Mouse (Mus musculus) intestine, postnatal 0 days (tissue): ENCODE measurements around the gene Id2. TPM values are rescaled to one million over a fixed set of nuclear protein-coding genes. Genes with fewer than 3 reads are reported as not detected.

Source experiments
- ATAC-seq: fragments of 200-750 bp; cut with Nextera tagmentation; 2 replicates; pipeline ENCODE4 v1.8.0; 2017; ENCODE audit warnings: mild to moderate bottlenecking, moderate TSS enrichment, moderate library complexity
- H3K27ac ChIP-seq: fragments of 300-500 bp; sonication (generic); 2 replicates; pipeline ENCODE4 v1.5.1; 2014; ENCODE audit warnings: mild to moderate bottlenecking, low read depth, low read length, moderate library complexity
- H3K27me3 ChIP-seq: fragments of 300-500 bp; sonication (generic); replicated peaks from 2 replicates; pipeline ENCODE4 v1.6.1; 2014; ENCODE audit warnings: low read length, mixed read lengths; ENCODE audit not compliant: control insufficient read depth, insufficient read depth
- H3K36me3 ChIP-seq: fragments of 300-500 bp; sonication (generic); 2 replicates; pipeline ENCODE4 v1.6.1; 2014; ENCODE audit warnings: mild to moderate bottlenecking, moderate library complexity; ENCODE audit not compliant: control insufficient read depth, insufficient read depth
- H3K4me1 ChIP-seq: fragments of 300-500 bp; sonication (generic); replicated peaks from 2 replicates; pipeline ENCODE4 v1.6.1; 2014; ENCODE audit warnings: antibody characterized with exemption, low read length, mixed read lengths; ENCODE audit not compliant: control insufficient read depth, insufficient read depth
- H3K4me2 ChIP-seq: fragments of 300-500 bp; sonication (generic); replicated peaks from 2 replicates; pipeline ENCODE4 v1.6.1; 2014; ENCODE audit warnings: low read depth, mild to moderate bottlenecking, moderate library complexity
- H3K4me3 ChIP-seq: fragments of 300-500 bp; sonication (generic); 2 replicates; pipeline ENCODE4 v1.5.1; 2014; ENCODE audit warnings: low read depth, low read length
- H3K9ac ChIP-seq: fragments of 300-500 bp; sonication (generic); 2 replicates; pipeline ENCODE4 v1.6.1; 2014; ENCODE audit warnings: mild to moderate bottlenecking, low read depth, low read length
- H3K9me3 ChIP-seq: fragments of 300-500 bp; sonication (generic); 2 replicates; pipeline ENCODE4 v1.6.1; 2016; ENCODE audit warnings: mixed run types; ENCODE audit not compliant: control insufficient read depth
- CTCF ChIP-seq: sonication (generic); IDR thresholded peaks from 2 replicates; pipeline ENCODE4 v1.5.1; 2016; ENCODE audit warnings: low read depth, mild to moderate bottlenecking, control low read depth, antibody characterized with exemption, moderate library complexity
- WGBS: fragments of 180-500 bp; shearing (Covaris S2); extraction: QIAGEN DNeasy Blood & Tissue Kit; methylation state at CpG from one replicate; pipeline ENCODE4 v1.1.7; 2014; 5-methylcytosine and 5-hydroxymethylcytosine counted together
- polyA plus RNA-seq: library from polyadenylated mRNA; unstranded; fragments of >200 nt; fragmentation: Nextera tagmentation; extraction: Ambion mirVana; gene quantifications from 2 replicates; pipeline ENCODE4 v1.2.1, GENCODE M21; 2015

Id2 gene
- polyA plus RNA-seq, 1 experiment from 2014 or later, result 313 TPM

- H3K4me3 ChIP-seq, result no peak overlapping the region
- WGBS, result 96% methylated on average over 4 of the region's 4 CpGs
These were observed 23.8 kb upstream of the Id2 start for GRCm38 (mm10) chr12:25120753-25121152.

GRCm38 (mm10) chr12:25119278-25119677 lies 22.3 kb upstream of the Id2 start:
- H3K4me1 ChIP-seq, result no peaks in the 10 kb centered on the region
- 67% methylated on average over 15 of the region's 15 CpGs for WGBS
- no peak overlapping the region for H3K4me3 ChIP-seq
- ATAC-seq, result no peak
- no peak overlapping the region for H3K4me2 ChIP-seq
- no peaks in the 10 kb centered on the region for H3K36me3 ChIP-seq
- no peaks in the 10 kb centered on the region for H3K27me3 ChIP-seq
- H3K27ac ChIP-seq, result no peak overlapping the region
- H3K9me3 ChIP-seq, result no peaks in the 10 kb centered on the region
- no peak for TF ChIP-seq CTCF
- H3K9ac ChIP-seq, result no peak overlapping the region

More at GRCm38 (mm10) chr12:25120753-25121152, 23.8 kb upstream of the Id2 start:
- no peak for TF ChIP-seq CTCF
- Histone ChIP-seq H3K4me1 (no peaks in the 10 kb centered on the region), H3K27ac (no peak overlapping the region), H3K36me3 (no peaks in the 10 kb centered on the region), H3K27me3 (no peaks in the 10 kb centered on the region), H3K9me3 (no peaks in the 10 kb centered on the region), H3K9ac (no peak overlapping the region), H3K4me2 (no peak overlapping the region)
- ATAC-seq, result no peak

GRCm38 (mm10) chr12:25117856-25118511 lies 21.0 kb upstream of the Id2 start:
- H3K4me1 ChIP-seq, result no peaks in the 10 kb centered on the region
- H3K4me3 ChIP-seq, result no peak overlapping the region
- H3K27me3 ChIP-seq, result no peaks in the 10 kb centered on the region
- peak; percentile 73 for ATAC-seq
- TF ChIP-seq CTCF, result no peak
- no peak overlapping the region for H3K4me2 ChIP-seq
- no peak overlapping the region; the same call in 1 of the 2 replicates for H3K27ac ChIP-seq
- no peak overlapping the region for H3K9ac ChIP-seq
- H3K36me3 ChIP-seq, result no peaks in the 10 kb centered on the region
- WGBS, result 43% methylated on average over 4 of the region's 4 CpGs
- H3K9me3 ChIP-seq, result no peaks in the 10 kb centered on the region

- no peaks in the 10 kb centered on the region for H3K9me3 ChIP-seq
- 92% methylated on average over 2 of the region's 2 CpGs for WGBS
- no peak overlapping the region for H3K4me3 ChIP-seq
- no peak overlapping the region for H3K27ac ChIP-seq
- no peak for ATAC-seq
- TF ChIP-seq CTCF, result no peak
- no peak overlapping the region for H3K4me2 ChIP-seq
- H3K36me3 ChIP-seq, result no peaks in the 10 kb centered on the region
- no peaks in the 10 kb centered on the region for H3K4me1 ChIP-seq
- H3K27me3 ChIP-seq, result no peaks in the 10 kb centered on the region
- no peak overlapping the region for H3K9ac ChIP-seq
These were observed 19.2 kb upstream of the Id2 start for GRCm38 (mm10) chr12:25116126-25116525.

GRCm38 (mm10) chr12:25114426-25114825 lies 17.5 kb upstream of the Id2 start:
- Histone ChIP-seq H3K27me3 (no peaks in the 10 kb centered on the region), H3K36me3 (no peaks in the 10 kb centered on the region), H3K27ac (no peak overlapping the region), H3K4me3 (no peak overlapping the region), H3K9me3 (no peaks in the 10 kb centered on the region), H3K4me1 (no peaks in the 10 kb centered on the region), H3K9ac (no peak overlapping the region), H3K4me2 (no peak overlapping the region)
- WGBS, result 94% methylated on average over 1 of the region's 1 CpGs
- no peak for TF ChIP-seq CTCF
- no peak for ATAC-seq

GRCm38 (mm10) chr12:25113357-25113756 lies 16.4 kb upstream of the Id2 start:
- Histone ChIP-seq H3K36me3 (no peaks in the 10 kb centered on the region), H3K9ac (no peak overlapping the region), H3K27ac (no peak overlapping the region), H3K4me3 (no peak overlapping the region), H3K4me1 (no peaks in the 10 kb centered on the region), H3K27me3 (no peaks in the 10 kb centered on the region), H3K4me2 (no peak overlapping the region), H3K9me3 (no peaks in the 10 kb centered on the region)
- ATAC-seq, result no peak
- TF ChIP-seq CTCF, result no peak
- WGBS, result 91% methylated on average over 2 of the region's 2 CpGs

- Histone ChIP-seq H3K9me3 (no peaks in the 10 kb centered on the region), H3K27me3 (no peaks in the 10 kb centered on the region), H3K4me2 (no peak overlapping the region), H3K9ac (no peak overlapping the region), H3K4me1 (no peaks in the 10 kb centered on the region), H3K36me3 (no peaks in the 10 kb centered on the region), H3K4me3 (no peak overlapping the region), H3K27ac (no peak overlapping the region)
- 98% methylated on average over 2 of the region's 2 CpGs for WGBS
- TF ChIP-seq CTCF, result no peak
- no peak for ATAC-seq
These were observed 15.9 kb upstream of the Id2 start for GRCm38 (mm10) chr12:25112806-25113205.
